Mouse (Mus musculus) heart, postnatal 10 days (tissue): Measurements from ENCODE around the gene Csad. TPM values are rescaled to one million over a fixed set of nuclear protein-coding genes. Genes with fewer than 3 reads are reported as not detected.
A peak's percentile ranks its signal among the peaks of the same experiment; 100 is the strongest.

Experiments used
- DNase-seq, 2 experiments: peaks; one replicate each; pipeline ENCODE4 v3.0.0; 2021
- intact Hi-C: fragments of 180-260 bp; cut with DNase I; formaldehyde crosslinking; loops from one replicate; pipeline ENCODE4 v1.15.1; 2025
- total RNA-seq, 2 experiments: library from RNA; stranded (reverse); gene quantifications; 2 replicates each; pipeline ENCODE4 v1.2.3; 2021

The Csad gene
- total RNA-seq: 10 to 100 TPM; 25.6 to 33.8 TPM

- intact Hi-C loops: loop anchor here (2.0 kb wide), 1 partner anchor 20 kb away; no protein-coding TSS in a partner anchor
- no peak for DNase-seq
Observed at GRCm38 (mm10) chr15:102204674-102205505, at the start of gene Csad. Gene Csad (minus strand): TSS chr15:102204724.

- intact Hi-C loops: no loop called here
- no peak for DNase-seq
Observed at GRCm38 (mm10) chr15:102250521-102250920, 46.0 kb upstream of the Csad start.

GRCm38 (mm10) chr15:102249967-102250366, 45.4 kb upstream of the Csad start:
- no peak for DNase-seq
- intact Hi-C loops: no loop called here

- intact Hi-C loops: no loop called here
- peak; percentile 49 to 55 for DNase-seq
Observed at GRCm38 (mm10) chr15:102249251-102249691, 44.7 kb upstream of the Csad start.

- no peak for DNase-seq
- intact Hi-C loops: no loop called here
Observed at GRCm38 (mm10) chr15:102248812-102249191, 44.3 kb upstream of the Csad start.

- intact Hi-C loops: no loop called here
- no peak for DNase-seq
Observed at GRCm38 (mm10) chr15:102248131-102248811, 43.7 kb upstream of the Csad start.

- DNase-seq: peak; percentile 87 to 89
- intact Hi-C loops: no loop called here
Observed at GRCm38 (mm10) chr15:102247252-102248130, 43.0 kb upstream of the Csad start.

- peak; percentile 96 to 97 for DNase-seq
- intact Hi-C loops: loop anchor here (1.0 kb wide), 1 partner anchor 32 kb away; the partner anchor contains the start of gene Mfsd5
Observed at GRCm38 (mm10) chr15:102246866-102247251, 42.3 kb upstream of the Csad start.

GRCm38 (mm10) chr15:102245891-102246741, 41.6 kb upstream of the Csad start:
- DNase-seq: peak; percentile 81 to 86
- intact Hi-C loops: loop anchor here (1.0 kb wide), 1 partner anchor 33 kb away; the partner anchor contains the start of gene Mfsd5

- peak; percentile 41 to 55 for DNase-seq
Observed at GRCm38 (mm10) chr15:102245461-102245881, 40.9 kb upstream of the Csad start.

GRCm38 (mm10) chr15:102244306-102245191, 40.0 kb upstream of the Csad start:
- intact Hi-C loops: no loop called here
- DNase-seq: no peak

More at GRCm38 (mm10) chr15:102245461-102245881, 40.9 kb upstream of the Csad start:
- intact Hi-C loops: no loop called here

- DNase-seq: peak; percentile 58 to 62
- intact Hi-C loops: no loop called here
Observed at GRCm38 (mm10) chr15:102243229-102244190, 39.0 kb upstream of the Csad start.

GRCm38 (mm10) chr15:102242404-102243228, 38.1 kb upstream of the Csad start:
- intact Hi-C loops: no loop called here

GRCm38 (mm10) chr15:102240607-102241006, 36.1 kb upstream of the Csad start:
- DNase-seq: peak; percentile 35 to 52
- intact Hi-C loops: no loop called here

More at GRCm38 (mm10) chr15:102242404-102243228, 38.1 kb upstream of the Csad start:
- no peak for DNase-seq

GRCm38 (mm10) chr15:102239851-102240250, 35.3 kb upstream of the Csad start:
- DNase-seq: no peak
- intact Hi-C loops: loop anchor here (1.0 to 5.0 kb wide), 2 partner anchors 32 to 76 kb away; partner anchors contain the start of gene Gm9918

GRCm38 (mm10) chr15:102239260-102239590, 34.7 kb upstream of the Csad start:
- intact Hi-C loops: loop anchor here (1.0 to 5.0 kb wide), 2 partner anchors 33 to 77 kb away; partner anchors contain the start of gene Gm9918
- DNase-seq: peak; percentile 79 to 86
